Mouse (Mus musculus) common myeloid progenitor, adult 5-6 weeks (primary cell): Measurements from ENCODE around the gene Gpc6. TPM values are rescaled to one million over a fixed set of nuclear protein-coding genes. Genes with fewer than 3 reads are reported as not detected.

Experiments
- ATAC-seq: replicated peaks from 2 replicates; pipeline ENCODE4 v1.8.0; 2016; ENCODE audit warnings: low read depth, mild to moderate bottlenecking, moderate TSS enrichment, inconsistent platforms; ENCODE audit not compliant: poor library complexity, severe bottlenecking
- total RNA-seq: library from RNA; stranded (forward); fragments of 200-1000, 187-1606 nt; gene quantifications from 2 replicates; pipeline ENCODE4 v1.2.3, GENCODE M21; 2017

The Gpc6 gene
- total RNA-seq, 1 experiment from 2014 or later = not detected

GRCm38 (mm10) chr14:117894869-117895538 lies 969.9 kb downstream of the Gpc6 start:
- ATAC-seq = no peak

- ATAC-seq = no peak
Measured at GRCm38 (mm10) chr14:117895539-117895912, 970.4 kb downstream of the Gpc6 start.

GRCm38 (mm10) chr14:117904300-117904699 lies 979.2 kb downstream of the Gpc6 start:
- ATAC-seq = no peak

- ATAC-seq = no peak
Measured at GRCm38 (mm10) chr14:117905701-117906100, 980.6 kb downstream of the Gpc6 start.

GRCm38 (mm10) chr14:117906361-117906760 lies 981.2 kb downstream of the Gpc6 start:
- ATAC-seq = no peak

GRCm38 (mm10) chr14:117908231-117908920 lies 983.3 kb downstream of the Gpc6 start:
- no peak for ATAC-seq

GRCm38 (mm10) chr14:117909046-117909445 lies 983.9 kb downstream of the Gpc6 start:
- ATAC-seq = no peak

GRCm38 (mm10) chr14:117910323-117910722 lies 985.2 kb downstream of the Gpc6 start:
- no peak for ATAC-seq

- no peak for ATAC-seq
Measured at GRCm38 (mm10) chr14:117912624-117913270, 987.6 kb downstream of the Gpc6 start.

GRCm38 (mm10) chr14:117916577-117916976 lies 991.5 kb downstream of the Gpc6 start:
- ATAC-seq = no peak

GRCm38 (mm10) chr14:117918724-117919123 lies 993.6 kb downstream of the Gpc6 start:
- ATAC-seq = no peak

- 0 out of 2 replicates have a peak, but pooled peaks have one; percentile 36 for ATAC-seq
Measured at GRCm38 (mm10) chr14:117919612-117920011, 994.5 kb downstream of the Gpc6 start.

- ATAC-seq = no peak
Measured at GRCm38 (mm10) chr14:117921393-117922014, 996.4 kb downstream of the Gpc6 start.

- ATAC-seq = no peak
Measured at GRCm38 (mm10) chr14:117923667-117924066, 998.6 kb downstream of the Gpc6 start.

GRCm38 (mm10) chr14:117930105-117930847 lies 1005.2 kb downstream of the Gpc6 start:
- ATAC-seq = no peak

GRCm38 (mm10) chr14:117930848-117931816 lies 1006.0 kb downstream of the Gpc6 start:
- ATAC-seq = no peak

GRCm38 (mm10) chr14:117932163-117932851 lies 1007.2 kb downstream of the Gpc6 start:
- no peak for ATAC-seq

- 0 out of 2 replicates have a peak, but pooled peaks have one; percentile 32 for ATAC-seq
Measured at GRCm38 (mm10) chr14:117938554-117938953, 1013.4 kb downstream of the Gpc6 start.
